Mouse (Mus musculus): ENCODE data around the gene Ccl9. TPM values are rescaled to one million over a fixed set of nuclear protein-coding genes. Genes with fewer than 3 reads are reported as not detected.
A peak's percentile ranks its signal among the peaks of the same experiment; 100 is the strongest.

The Ccl9 gene
- total and polyA plus RNA-seq, 3 experiments: 0.67 to 0.81 TPM; not detected in 1

DNA sequence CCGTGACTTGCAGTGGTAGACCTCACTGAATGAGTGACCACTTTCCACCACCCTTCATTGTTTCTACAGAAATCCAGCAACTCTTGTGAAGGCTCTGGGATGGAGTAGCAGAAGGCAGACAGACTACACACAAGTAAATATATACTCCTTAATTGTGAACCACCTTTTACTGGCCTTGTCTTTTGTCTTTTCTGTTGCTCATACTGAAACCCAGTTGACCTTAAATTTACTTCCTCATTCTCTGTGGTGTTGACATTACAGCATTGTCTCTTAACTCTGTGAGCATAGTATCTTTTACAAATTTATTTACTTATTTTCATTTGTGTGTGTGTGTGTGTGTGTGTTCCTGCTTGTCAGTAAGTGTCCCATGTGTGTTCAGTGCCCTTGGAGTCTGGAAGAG is 45.2 kb downstream of the Ccl9 start:
- TF ChIP-seq NRF1 (IDR thresholded peaks at IDR 0.05; ENCODE audit: low read depth, low read length) (no peak), PAX5 (IDR thresholded peaks at IDR 0.05; ENCODE audit: low read length) (no peak), MEF2A (IDR thresholded peaks at IDR 0.05; ENCODE audit: borderline replicate concordance, low read depth, low read length) (peak; percentile 55; the same call in 1 of the 2 replicates), CHD2 (IDR thresholded peaks at IDR 0.05; ENCODE audit: low read length) (no peak), RAD21 (IDR thresholded peaks at IDR 0.05; ENCODE audit: low read depth, low read length) (no peak), E2F4 (IDR thresholded peaks at IDR 0.05; ENCODE audit: insufficient replicate concordance, low read depth, low read length) (no peak), KAT2A (IDR thresholded peaks at IDR 0.05; ENCODE audit: insufficient replicate concordance, low read length) (no peak), JUN (IDR thresholded peaks at IDR 0.05; ENCODE audit: insufficient read depth, low read depth, low read length) (peak; percentile 83), JUND (conservative IDR thresholded peaks at IDR 0.05; ENCODE audit: low read depth, low read length) (peak; percentile 91), ELF1 (IDR thresholded peaks at IDR 0.05; ENCODE audit: low read depth, low read length) (peak; percentile 27; the same call in 1 of the 2 replicates), ETS1 (conservative IDR thresholded peaks at IDR 0.05; ENCODE audit: low read depth, low read length) (peak; percentile 70), HCFC1 (IDR thresholded peaks at IDR 0.05; ENCODE audit: low read depth, low read length) (no peak), MAX (IDR thresholded peaks at IDR 0.05; ENCODE audit: low read length) (no peak), MAZ (IDR thresholded peaks at IDR 0.05; ENCODE audit: low read depth, low read length) (no peak), MAFK (IDR thresholded peaks at IDR 0.05; ENCODE audit: insufficient replicate concordance, low read length) (no peak), EP300 (IDR thresholded peaks at IDR 0.05; ENCODE audit: low read length) (peak; percentile 96), MXI1 (IDR thresholded peaks at IDR 0.05; ENCODE audit: low read depth, low read length) (no peak), GABPA (IDR thresholded peaks at IDR 0.05; ENCODE audit: insufficient replicate concordance, low read depth, low read length) (no peak), ZC3H11A (IDR thresholded peaks at IDR 0.05; ENCODE audit: low read depth, low read length) (no peak), TBP (conservative IDR thresholded peaks at IDR 0.05; ENCODE audit: low read depth, low read length) (peak; percentile 47; the same call in 1 of the 2 replicates), SIN3A (IDR thresholded peaks at IDR 0.05; ENCODE audit: low read length) (no peak), CHD1 (IDR thresholded peaks at IDR 0.05; ENCODE audit: low read depth, low read length) (no peak), ZNF384 (IDR thresholded peaks at IDR 0.05; ENCODE audit: low read depth, low read length) (no peak), POLR2A (IDR thresholded peaks at IDR 0.05; ENCODE audit: low read depth, low read length) (no peak), IRF4 (IDR thresholded peaks at IDR 0.05; ENCODE audit: low read depth, low read length) (peak; percentile 98), BHLHE40 (IDR thresholded peaks at IDR 0.05; ENCODE audit: low read depth, low read length) (peak; percentile 49; the same call in 1 of the 2 replicates), POLR2AphosphoS2 (IDR thresholded peaks at IDR 0.05; ENCODE audit: low read depth, low read length) (no peak), UBTF (IDR thresholded peaks at IDR 0.05; ENCODE audit: low read depth, low read length) (no peak)
- peak; percentile 56 for DNase-seq (ENCODE audit: extremely low read depth)
- peaks cover 39 to 62% of the 10 kb centered on the region in 2 experiments for H3K4me1 ChIP-seq (ENCODE audit: control insufficient read depth in 1 of 2, insufficient read depth in 2 of 2)
- H3K4me2 ChIP-seq (ENCODE audit: insufficient read depth, low read depth, poor library complexity, severe bottlenecking): no peak overlapping the region
- H3K9me3 ChIP-seq (replicated peaks; ENCODE audit: low read length): no peaks in the 10 kb centered on the region
- dilution Hi-C loops (cut with MboI; ENCODE audit: extremely low pct_ligation_motif_present, extremely low pct_unique_long_range_greater_than_20kb, low sequenced_read_pairs): no loop called here
- H3K79me2 ChIP-seq (replicated peaks; ENCODE audit: control insufficient read depth, extremely low read depth, insufficient read depth, poor library complexity, severe bottlenecking): no peaks in the 10 kb centered on the region
- peak overlapping the region; percentile 34 for H3K27ac ChIP-seq (ENCODE audit: insufficient read depth, low read depth)
- in situ Hi-C loops (cut with MboI; ENCODE audit: low pct_ligation_motif_present, low pct_unique_long_range_greater_than_20kb, low sequenced_read_pairs): no loop called here
- H3K9ac ChIP-seq (ENCODE audit: insufficient read depth, low read depth): no peak overlapping the region
- peaks cover 0 to 18% of the 10 kb centered on the region in 2 experiments for H3K36me3 ChIP-seq (replicated peaks in 1 of 2; ENCODE audit: control insufficient read depth in 1 of 2, insufficient read depth in 1 of 2, low read length in 1 of 2)
- H3K4me3 ChIP-seq (replicated peaks in 1 of 3; ENCODE audit: low read depth in 2 of 3, low read length in 2 of 3, poor library complexity in 1 of 3): no peak overlapping the region
- H3K27me3 ChIP-seq (replicated peaks): no peaks in the 10 kb centered on the region
